Mouse (Mus musculus) kidney, postnatal 4 days (tissue): ENCODE measurements at regions not wholly inside any gene's neighbourhood (a gene's known extent, or its start where the extent isn't known, plus 50 kb on each side); places are given as distances from the start of the nearest gene placed in this dataset.

ENCODE experiments used
- DNase-seq, 2 experiments: peaks; one replicate each; pipeline ENCODE4 v3.0.0; 2021; ENCODE audit warnings: mixed read lengths in 2 of 2

GRCm38 (mm10) chrX:12479207-12479606 lies 108.4 kb upstream of the Atp6ap2 start:
- DNase-seq: no peak

- no peak for DNase-seq
These were observed 96.6 kb upstream of the Atp6ap2 start for GRCm38 (mm10) chrX:12490957-12491356.

DNA sequence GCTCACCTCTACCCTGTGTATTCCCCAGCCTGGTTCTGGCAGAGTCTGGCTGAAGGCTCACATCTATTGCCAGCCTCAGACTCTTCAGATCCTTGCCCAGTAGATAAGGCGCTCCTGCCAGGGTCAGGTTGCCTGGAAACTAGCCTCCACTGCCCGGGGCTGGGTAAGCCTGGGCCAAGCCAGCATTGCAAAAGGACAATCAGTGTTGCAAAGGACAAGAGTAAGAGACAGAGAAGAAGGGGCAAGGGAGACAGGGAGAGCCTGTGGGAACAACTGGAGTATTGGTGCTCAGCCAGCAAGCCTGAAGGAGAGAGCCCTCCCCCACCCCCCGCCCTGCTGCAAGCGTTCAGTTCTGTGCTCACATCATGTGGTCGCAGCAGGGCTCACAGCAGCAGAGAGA lies 94.4 kb upstream of the Atp6ap2 start:
- no peak for DNase-seq

- no peak for DNase-seq
These were observed 93.7 kb upstream of the Atp6ap2 start for GRCm38 (mm10) chrX:12493916-12494315.

DNA sequence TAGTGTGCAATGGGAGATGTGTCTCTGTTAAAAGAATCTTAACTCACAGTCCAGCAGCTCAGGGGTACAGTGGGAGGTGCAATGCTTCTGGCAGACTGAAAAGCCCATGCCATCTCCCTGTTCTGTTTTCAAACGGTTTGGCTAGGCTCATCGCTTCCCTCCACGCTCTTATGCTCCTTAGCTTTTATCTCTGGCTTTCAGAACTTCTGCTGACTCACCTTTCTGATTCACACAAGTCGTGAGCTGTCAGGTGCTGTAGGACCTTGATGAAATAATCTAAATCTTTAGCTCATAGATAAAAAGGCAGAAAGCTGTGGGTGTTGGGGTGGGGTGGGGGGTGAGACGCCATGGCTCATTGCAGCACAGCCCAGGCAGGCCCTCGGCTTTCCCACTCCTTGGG lies 93.1 kb upstream of the Atp6ap2 start:
- no peak for DNase-seq

DNA sequence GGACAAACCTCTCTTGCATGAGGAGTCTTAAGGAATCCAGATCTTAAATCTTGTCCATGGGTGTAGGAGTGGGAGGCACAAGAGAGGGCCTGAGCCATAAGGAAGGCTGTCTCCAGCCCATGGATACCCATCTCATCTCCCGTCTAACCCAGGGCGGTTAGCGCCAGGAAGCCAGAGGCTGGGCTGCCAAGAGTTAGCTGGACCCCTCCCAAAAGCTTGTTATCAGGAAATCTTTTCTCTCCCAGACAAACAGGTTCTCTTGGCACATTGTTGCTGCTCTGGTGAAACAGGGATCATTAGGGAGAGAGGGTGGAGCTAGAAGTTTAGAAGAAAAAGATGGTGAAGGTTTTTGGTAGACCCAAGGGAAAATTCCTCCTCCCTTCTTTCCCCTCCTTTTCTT lies 87.0 kb upstream of the Atp6ap2 start:
- peak in 1 of 2 experiments; percentile 19 for DNase-seq

GRCm38 (mm10) chrX:12502364-12502763 lies 85.2 kb upstream of the Atp6ap2 start:
- DNase-seq: no peak

- DNase-seq: no peak
These were observed 84.0 kb upstream of the Atp6ap2 start for GRCm38 (mm10) chrX:12503581-12503980.

DNA sequence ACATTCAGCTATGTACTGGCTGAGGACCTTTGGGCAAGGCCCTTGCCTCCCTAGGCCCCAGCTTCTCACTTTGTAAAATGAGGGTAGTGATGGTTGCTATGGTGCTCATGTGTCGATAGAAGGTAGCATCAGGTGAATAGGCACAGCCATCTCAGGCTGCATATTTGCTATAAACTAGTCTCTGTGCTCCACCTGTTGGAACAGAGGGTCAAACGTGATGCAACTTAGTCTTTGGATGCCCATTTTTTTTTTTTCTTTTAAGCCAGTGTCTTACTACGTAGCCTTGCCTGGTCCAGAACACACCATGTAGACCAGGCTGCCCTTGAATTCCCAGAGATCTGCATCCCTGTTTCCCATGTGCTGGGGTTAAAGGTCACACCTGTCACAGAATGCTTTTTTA lies 76.5 kb upstream of the Atp6ap2 start:
- DNase-seq: no peak

DNA sequence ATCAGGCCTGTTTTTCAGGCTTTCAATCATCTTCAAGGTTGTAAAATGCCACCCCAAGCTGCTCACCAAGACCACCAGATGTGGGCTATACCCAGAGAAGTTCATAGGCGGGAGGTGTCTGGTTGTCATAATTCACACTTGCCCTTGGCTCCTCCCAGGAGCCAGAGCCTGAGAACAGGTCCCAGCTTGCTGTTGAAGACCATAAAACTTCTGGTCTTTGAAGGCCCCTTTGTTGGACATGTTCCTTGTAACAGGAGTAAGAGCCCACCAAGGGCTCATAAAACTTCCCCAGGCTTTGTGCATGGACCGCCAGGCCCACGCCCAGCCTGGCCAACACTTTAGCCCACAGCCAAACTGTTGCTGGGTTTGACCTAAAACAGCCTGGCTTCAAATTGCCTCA lies 62.6 kb upstream of the Atp6ap2 start:
- no peak for DNase-seq

DNA sequence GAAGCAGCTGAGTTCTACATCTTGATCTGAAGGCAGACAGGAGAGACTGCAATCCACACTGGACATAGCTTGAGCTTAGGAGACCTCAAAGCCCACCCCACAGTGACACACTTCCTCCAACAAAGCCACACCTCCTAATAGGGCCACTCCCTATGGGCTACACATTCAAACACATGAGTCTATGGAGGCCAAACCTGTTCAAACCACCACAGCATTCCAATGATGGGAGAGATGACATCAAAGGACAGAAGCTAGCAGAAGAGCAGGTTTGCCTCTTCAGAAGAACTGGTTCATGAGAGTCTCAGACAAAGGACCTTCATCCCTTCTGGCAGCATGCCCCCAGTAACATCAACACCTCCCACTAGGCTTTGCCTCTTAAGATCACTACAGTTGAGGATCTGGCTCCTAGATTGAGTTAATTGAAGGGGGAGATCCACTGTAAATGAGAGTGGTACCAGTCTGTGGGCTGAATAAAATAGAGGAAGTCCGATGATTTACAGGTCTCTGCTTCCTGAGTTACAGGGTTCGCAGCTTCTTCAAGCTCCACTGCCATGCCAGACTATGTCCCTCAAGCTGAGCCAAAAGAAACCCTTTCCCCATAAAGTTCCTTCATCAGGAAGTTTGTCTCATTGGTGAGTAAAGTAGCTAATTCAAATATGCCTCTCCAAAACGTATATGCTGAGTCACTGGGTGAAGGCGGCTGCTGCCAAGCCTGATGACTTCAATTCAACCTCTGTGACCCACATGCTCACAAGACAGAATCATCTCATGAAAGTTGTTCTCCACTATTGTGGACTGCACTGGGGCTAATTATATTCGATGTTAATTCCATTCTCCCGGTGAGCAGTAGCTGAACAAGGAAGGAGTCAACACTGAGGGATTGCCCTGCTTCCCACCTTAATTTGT lies 56.9 kb upstream of the Atp6ap2 start:
- DNase-seq: no peak
